Mouse (Mus musculus) MEL (cell line): ENCODE measurements around the gene Gm11549.

Experiments used
- CHD1 ChIP-seq: IDR thresholded peaks from 2 replicates; pipeline ENCODE4 v1.6.1; 2012; ENCODE audit warnings: low read depth, mild to moderate bottlenecking, inconsistent platforms, low read length, improper control_type of control experiment
- CTCF ChIP-seq, 3 experiments: IDR thresholded peaks in 2 of 3; conservative IDR thresholded peaks in 1 of 3; 2 replicates each; pipeline ENCODE4 v1.5.1; 2011 to 2012; ENCODE audit warnings: low read length in 3 of 3, low read depth in 2 of 3, mild to moderate bottlenecking in 2 of 3, improper control_type of control experiment in 1 of 3, inconsistent platforms in 1 of 3, mixed read lengths in 1 of 3, moderate library complexity in 1 of 3; ENCODE audit not compliant: control insufficient read depth in 1 of 3, insufficient read depth in 1 of 3, poor library complexity in 1 of 3, severe bottlenecking in 1 of 3
- EP300 ChIP-seq, 2 experiments: IDR thresholded peaks; 2 replicates each; pipeline ENCODE4 v1.6.1; 2011; ENCODE audit warnings: improper control_type of control experiment in 2 of 2, low read length in 2 of 2, low read depth in 1 of 2, mild to moderate bottlenecking in 1 of 2
- ETS1 ChIP-seq: IDR thresholded peaks from 2 replicates; pipeline ENCODE4 v1.6.1; 2012; ENCODE audit warnings: low read depth, mild to moderate bottlenecking, inconsistent platforms, low read length, improper control_type of control experiment, moderate library complexity
- GATA1 ChIP-seq: IDR thresholded peaks from 2 replicates; pipeline ENCODE4 v1.6.1; 2011; ENCODE audit warnings: low read depth, low read length, improper control_type of control experiment
- MYC ChIP-seq: IDR thresholded peaks from 2 replicates; pipeline ENCODE4 v1.6.1; 2011; ENCODE audit warnings: low read depth, mild to moderate bottlenecking, low read length, improper control_type of control experiment, moderate library complexity
- NRF1 ChIP-seq: IDR thresholded peaks from 2 replicates; pipeline ENCODE4 v1.6.1; 2014; ENCODE audit warnings: low read depth, mild to moderate bottlenecking, inconsistent platforms, low read length, improper control_type of control experiment, moderate library complexity; ENCODE audit not compliant: poor library complexity, insufficient read depth, severe bottlenecking
- USF1 ChIP-seq: IDR thresholded peaks from 2 replicates; pipeline ENCODE4 v1.6.1; 2014; ENCODE audit warnings: low read depth, mild to moderate bottlenecking, inconsistent platforms, low read length, improper control_type of control experiment, moderate library complexity
- ZKSCAN1 ChIP-seq: IDR thresholded peaks from 2 replicates; pipeline ENCODE4 v1.6.1; 2012; ENCODE audit warnings: low read depth, mild to moderate bottlenecking, inconsistent platforms, low read length, improper control_type of control experiment, moderate library complexity

DNA sequence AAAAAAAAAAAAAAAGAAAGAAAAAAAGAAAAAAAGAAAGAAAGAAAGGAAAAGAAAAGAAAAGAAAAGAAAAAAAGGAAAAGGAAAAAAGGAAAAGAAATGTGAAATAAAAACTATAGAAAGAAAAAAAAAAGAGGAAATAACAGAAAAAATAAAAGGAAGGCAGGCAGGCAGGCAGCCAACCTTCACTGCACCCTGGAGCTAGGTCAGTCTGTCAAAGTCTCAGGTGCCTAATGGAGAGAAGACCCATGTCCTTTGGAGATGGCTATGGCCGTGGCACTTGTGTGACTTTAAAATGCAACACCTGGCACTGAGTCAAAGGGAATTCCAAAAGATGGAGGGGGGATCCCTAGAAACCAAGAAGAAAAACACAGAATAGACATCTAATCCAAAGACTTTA lies 33.2 kb downstream of the Gm11549 start:
- TF ChIP-seq NRF1 (no peak), CHD1 (no peak), GATA1 (no peak), CTCF (IDR thresholded peaks at IDR 0.05 in 2 of 3, conservative IDR thresholded peaks at IDR 0.05 in 1 of 3; ENCODE audit: control insufficient read depth in 1 of 3, insufficient read depth in 1 of 3, low read depth in 2 of 3, low read length in 3 of 3, poor library complexity in 1 of 3, severe bottlenecking in 1 of 3) (no peak), ZKSCAN1 (no peak), ETS1 (no peak), USF1 (no peak), MYC (no peak), EP300 (IDR thresholded peaks at IDR 0.05; ENCODE audit: low read depth in 1 of 2, low read length in 2 of 2) (no peak)
